Mouse (Mus musculus): ENCODE measurements around the gene Cradd.

Gene Cradd

DNA sequence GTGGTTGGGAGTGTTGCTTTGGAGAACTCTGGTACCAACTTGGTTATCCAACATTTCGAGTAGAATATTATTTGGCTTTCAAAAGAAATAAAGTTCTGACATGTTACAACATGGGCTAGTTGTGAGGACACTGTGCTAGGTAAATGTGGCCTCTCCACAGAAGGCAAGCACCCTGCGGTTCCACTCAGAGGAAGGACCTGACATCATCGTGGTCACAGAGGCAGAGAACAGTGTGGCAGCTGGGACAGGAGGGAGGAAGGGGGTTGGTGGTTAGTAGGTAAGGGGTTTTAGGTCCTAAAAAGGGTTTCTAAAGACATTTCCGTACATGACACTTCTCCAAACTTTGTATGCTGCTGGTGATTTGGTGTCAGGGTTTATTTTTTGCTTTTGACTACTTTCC, 145.1 kb downstream of the Cradd start:
- H3K4me3 ChIP-seq (replicated peaks; ENCODE audit: low read length), result no peak overlapping the region
- H3K9me3 ChIP-seq (ENCODE audit: low read length), result no peaks in the 10 kb centered on the region
- peaks cover 87% of the 10 kb centered on the region for H3K4me1 ChIP-seq (replicated peaks; ENCODE audit: low read depth, low read length)
- H3K27me3 ChIP-seq (ENCODE audit: insufficient read depth, low read length), result no peaks in the 10 kb centered on the region
- TF ChIP-seq NANOG (IDR thresholded peaks at IDR 0.05; ENCODE audit: borderline replicate concordance, low read length), result no peak
- TF ChIP-seq POU5F1 (IDR thresholded peaks at IDR 0.05; ENCODE audit: borderline replicate concordance, low read length), result no peak
- no peaks in the 10 kb centered on the region for H3K36me3 ChIP-seq (ENCODE audit: insufficient read depth, low read length)

DNA sequence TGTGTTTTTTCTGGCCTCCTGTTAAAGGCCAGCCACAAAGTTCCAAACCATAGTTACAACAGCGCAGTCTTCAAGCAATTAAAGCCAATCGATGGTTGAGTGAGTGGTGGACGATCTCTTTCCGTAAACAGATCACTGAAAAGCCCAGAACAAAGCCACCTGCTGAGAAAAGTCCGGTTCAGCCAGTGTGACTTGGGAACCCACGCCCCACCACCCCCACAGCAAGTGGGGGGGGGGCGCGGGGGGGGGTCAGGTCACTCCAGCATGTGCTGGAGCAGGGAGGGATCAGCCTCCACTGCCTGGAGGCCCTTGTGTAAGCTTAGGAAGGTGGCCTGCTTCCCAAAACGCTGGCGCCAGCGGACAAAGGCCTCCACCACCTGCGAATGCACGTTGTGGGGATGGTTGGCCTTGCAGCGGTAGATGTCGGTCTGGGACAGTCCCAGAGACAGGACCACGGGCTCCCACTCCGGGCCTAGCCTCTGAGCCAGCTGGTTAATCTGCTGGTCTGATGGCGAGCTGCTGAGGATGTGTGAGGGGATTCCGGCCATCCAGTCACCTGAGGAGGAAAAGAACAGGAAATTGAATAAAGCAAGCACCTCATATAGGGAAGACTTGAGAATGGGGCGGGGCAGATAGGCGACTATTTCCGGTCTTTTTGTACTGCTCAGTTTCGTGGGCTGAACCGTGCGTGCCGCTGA, 148.4 kb downstream of the Cradd start:
- peaks cover 79% of the 10 kb centered on the region for H3K4me1 ChIP-seq (replicated peaks; ENCODE audit: low read depth, low read length)
- no peaks in the 10 kb centered on the region for H3K36me3 ChIP-seq (ENCODE audit: insufficient read depth, low read length)
- H3K4me3 ChIP-seq (replicated peaks; ENCODE audit: low read length), result peak overlapping the region; percentile 64
- 0 out of 2 replicates have a peak, but pooled peaks cover 3% of the 10 kb centered on the region for H3K27me3 ChIP-seq (ENCODE audit: insufficient read depth, low read length)
- no peaks in the 10 kb centered on the region for H3K9me3 ChIP-seq (ENCODE audit: low read length)
- peak; percentile 97 for TF ChIP-seq NANOG (IDR thresholded peaks at IDR 0.05; ENCODE audit: borderline replicate concordance, low read length)
- no peak for TF ChIP-seq POU5F1 (IDR thresholded peaks at IDR 0.05; ENCODE audit: borderline replicate concordance, low read length)

DNA sequence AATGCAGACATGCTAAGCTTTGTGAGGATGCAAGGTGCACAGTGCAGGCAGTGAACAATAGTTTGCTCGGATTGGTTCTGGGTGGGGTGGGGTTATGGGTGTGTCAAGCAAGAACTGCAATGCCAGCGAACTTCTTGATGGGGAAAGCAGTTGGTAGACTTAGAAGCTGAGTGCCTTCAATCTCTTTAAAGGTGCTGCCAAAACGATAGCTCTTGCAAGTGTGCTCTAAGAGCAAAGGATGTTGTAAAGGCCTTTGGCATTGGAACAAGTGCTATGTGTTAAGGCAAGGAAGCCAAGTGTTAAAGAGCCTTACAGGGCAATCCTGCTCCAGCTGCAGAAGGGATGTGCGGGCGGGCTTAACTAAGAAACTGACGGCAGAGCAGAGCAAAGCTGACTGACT, 149.7 kb downstream of the Cradd start:
- H3K4me1 ChIP-seq (replicated peaks; ENCODE audit: low read depth, low read length), result peaks cover 68% of the 10 kb centered on the region
- no peaks in the 10 kb centered on the region for H3K9me3 ChIP-seq (ENCODE audit: low read length)
- H3K36me3 ChIP-seq (ENCODE audit: insufficient read depth, low read length), result no peaks in the 10 kb centered on the region
- TF ChIP-seq NANOG (IDR thresholded peaks at IDR 0.05; ENCODE audit: borderline replicate concordance, low read length), result no peak
- no peak for TF ChIP-seq CTCF (conservative IDR thresholded peaks at IDR 0.05; ENCODE audit: low read length)
- TF ChIP-seq POU5F1 (IDR thresholded peaks at IDR 0.05; ENCODE audit: borderline replicate concordance, low read length), result no peak
- H3K4me3 ChIP-seq (replicated peaks; ENCODE audit: low read length), result no peak overlapping the region; the same call in 1 of the 2 replicates
- 0 out of 2 replicates have a peak, but pooled peaks cover 3% of the 10 kb centered on the region for H3K27me3 ChIP-seq (ENCODE audit: insufficient read depth, low read length)

DNA sequence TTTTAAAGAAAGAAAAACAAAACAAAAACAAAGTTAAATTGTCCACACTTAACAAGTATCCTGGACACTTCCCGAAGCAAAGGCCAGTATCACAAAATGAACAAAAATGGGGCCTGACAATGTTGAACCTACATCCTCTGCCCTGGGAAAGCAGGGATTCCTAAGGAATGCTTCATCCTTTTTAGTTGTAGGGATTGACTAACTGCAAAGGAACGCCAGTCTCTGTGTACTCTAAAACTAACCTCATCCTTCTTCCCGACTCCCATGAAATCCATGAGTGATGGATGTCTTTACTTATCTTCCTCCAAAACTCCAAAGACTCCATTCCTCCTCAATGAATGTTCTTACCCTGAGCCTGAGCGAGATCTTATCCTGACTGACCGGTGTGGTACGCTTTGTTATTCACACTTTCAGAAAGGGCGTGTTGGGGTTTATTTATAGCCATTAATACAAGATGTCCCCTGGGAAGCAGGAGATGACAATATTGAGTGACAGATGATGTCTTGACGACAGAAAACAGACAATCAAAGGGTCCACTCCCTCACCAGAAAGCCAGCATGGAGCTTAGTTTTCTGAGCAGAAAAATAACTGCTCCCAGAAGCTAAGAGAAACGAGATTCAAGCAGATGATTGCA, 153.1 kb downstream of the Cradd start:
- peaks cover 38% of the 10 kb centered on the region for H3K4me1 ChIP-seq (replicated peaks; ENCODE audit: low read depth, low read length)
- H3K4me3 ChIP-seq (replicated peaks; ENCODE audit: low read length), result no peak overlapping the region
- peaks cover 2% of the 10 kb centered on the region; the same call in 1 of the 2 replicates for H3K9me3 ChIP-seq (ENCODE audit: low read length)
- no peak for TF ChIP-seq NANOG (IDR thresholded peaks at IDR 0.05; ENCODE audit: borderline replicate concordance, low read length)
- TF ChIP-seq CTCF (conservative IDR thresholded peaks at IDR 0.05; ENCODE audit: low read length), result no peak
- TF ChIP-seq POU5F1 (IDR thresholded peaks at IDR 0.05; ENCODE audit: borderline replicate concordance, low read length), result no peak
- 0 out of 2 replicates have a peak, but pooled peaks cover 3% of the 10 kb centered on the region for H3K27me3 ChIP-seq (ENCODE audit: insufficient read depth, low read length)
- no peaks in the 10 kb centered on the region for H3K36me3 ChIP-seq (ENCODE audit: insufficient read depth, low read length)

DNA sequence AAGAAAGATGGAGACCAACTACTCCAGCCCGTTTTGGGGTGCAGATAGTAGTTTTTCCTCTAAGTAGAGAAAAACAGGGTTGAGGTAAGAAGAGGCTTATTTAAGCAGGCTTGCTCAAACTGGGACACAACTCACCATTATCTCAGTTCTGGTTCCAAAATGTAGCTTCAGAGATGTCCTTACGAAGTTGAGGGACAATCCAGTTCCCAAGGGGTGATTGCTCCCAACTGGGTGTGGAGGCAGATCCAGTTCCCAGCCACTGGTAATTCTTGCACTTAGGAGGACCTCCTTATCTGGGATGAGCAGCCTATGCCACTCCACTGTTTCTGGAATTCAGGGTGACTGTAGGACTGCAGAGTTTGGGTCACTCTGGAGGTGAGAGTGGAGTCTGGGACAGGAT, 159.0 kb downstream of the Cradd start:
- peaks cover 18% of the 10 kb centered on the region for H3K4me1 ChIP-seq (replicated peaks; ENCODE audit: low read depth, low read length)
- TF ChIP-seq NANOG (IDR thresholded peaks at IDR 0.05; ENCODE audit: borderline replicate concordance, low read length) (no peak), POU5F1 (IDR thresholded peaks at IDR 0.05; ENCODE audit: borderline replicate concordance, low read length) (no peak), CTCF (conservative IDR thresholded peaks at IDR 0.05; ENCODE audit: low read length) (no peak)
- no peaks in the 10 kb centered on the region for H3K27me3 ChIP-seq (ENCODE audit: insufficient read depth, low read length)
- no peaks in the 10 kb centered on the region for H3K36me3 ChIP-seq (ENCODE audit: insufficient read depth, low read length)
- peaks cover 5% of the 10 kb centered on the region; the same call in 1 of the 2 replicates for H3K9me3 ChIP-seq (ENCODE audit: low read length)
- H3K4me3 ChIP-seq (replicated peaks; ENCODE audit: low read length), result no peak overlapping the region

DNA sequence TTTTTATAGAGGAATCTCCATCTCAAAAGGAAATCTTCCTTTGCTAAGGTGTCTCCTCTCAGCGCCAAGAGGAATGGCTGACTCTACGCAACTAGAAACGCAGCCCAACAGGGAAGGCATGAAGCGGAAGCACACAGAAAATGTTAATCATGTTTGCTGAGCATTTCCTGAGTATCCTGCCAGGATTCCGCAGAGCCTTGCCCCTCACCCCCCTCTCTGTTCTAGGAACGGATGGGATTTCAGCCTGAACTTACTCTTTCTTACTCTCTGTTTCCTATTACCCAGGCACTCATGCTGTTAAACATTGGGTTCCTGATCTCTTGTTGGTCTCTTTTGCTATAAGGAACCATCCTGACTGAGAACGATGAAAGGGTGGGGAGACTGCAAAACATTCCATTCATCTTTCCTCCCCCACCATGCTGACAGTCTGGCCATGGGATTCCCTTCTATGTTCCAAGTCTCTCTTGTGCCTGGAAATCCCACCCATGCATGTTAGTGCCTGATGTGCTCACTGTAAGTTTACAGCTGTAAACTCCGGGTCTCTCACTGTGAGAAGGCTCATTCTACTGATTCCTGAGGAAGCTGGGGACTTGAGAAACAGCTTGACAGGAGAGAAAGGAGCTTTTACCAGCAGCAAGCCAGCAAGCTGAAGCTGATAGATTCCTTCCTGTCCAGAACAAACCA, 161.1 kb downstream of the Cradd start:
- no peak for TF ChIP-seq POU5F1 (IDR thresholded peaks at IDR 0.05; ENCODE audit: borderline replicate concordance, low read length)
- TF ChIP-seq NANOG (IDR thresholded peaks at IDR 0.05; ENCODE audit: borderline replicate concordance, low read length), result no peak
- TF ChIP-seq CTCF (conservative IDR thresholded peaks at IDR 0.05; ENCODE audit: low read length), result no peak
- Histone ChIP-seq H3K4me1 (replicated peaks; ENCODE audit: low read depth, low read length) (peaks cover 18% of the 10 kb centered on the region), H3K4me3 (replicated peaks; ENCODE audit: low read length) (no peak overlapping the region), H3K27me3 (ENCODE audit: insufficient read depth, low read length) (no peaks in the 10 kb centered on the region), H3K36me3 (ENCODE audit: insufficient read depth, low read length) (no peaks in the 10 kb centered on the region), H3K9me3 (ENCODE audit: low read length) (peaks cover 5% of the 10 kb centered on the region; the same call in 1 of the 2 replicates)

DNA sequence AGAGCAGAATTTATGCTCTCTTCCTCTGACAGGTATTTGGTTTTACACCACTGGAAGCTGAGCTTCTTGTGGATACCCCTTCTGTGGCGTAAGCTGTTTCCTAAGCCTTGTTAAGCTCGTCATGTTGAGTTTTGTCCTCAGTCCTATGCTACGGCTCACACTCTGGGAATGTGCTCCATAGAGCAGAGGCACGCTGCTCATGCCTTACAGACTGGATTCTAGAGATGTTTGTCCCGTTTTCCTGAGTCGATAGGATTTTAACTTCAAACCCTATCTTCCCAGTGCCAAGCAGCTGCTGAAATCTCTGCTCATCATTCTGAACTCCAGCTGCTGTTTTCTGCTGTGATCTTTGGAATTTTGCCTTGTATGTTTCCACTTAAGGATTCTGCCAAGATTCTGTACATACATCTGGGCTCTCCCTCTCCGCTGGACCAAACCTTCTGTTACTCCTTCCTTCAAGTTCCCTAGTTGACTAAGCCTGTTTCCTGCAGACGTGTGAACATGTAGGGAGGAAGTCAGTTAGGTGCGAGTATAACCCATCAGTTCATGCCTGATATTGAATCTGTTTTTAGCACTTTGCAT, 164.2 kb downstream of the Cradd start:
- no peak for TF ChIP-seq POU5F1 (IDR thresholded peaks at IDR 0.05; ENCODE audit: borderline replicate concordance, low read length)
- no peak for TF ChIP-seq CTCF (conservative IDR thresholded peaks at IDR 0.05; ENCODE audit: low read length)
- TF ChIP-seq NANOG (IDR thresholded peaks at IDR 0.05; ENCODE audit: borderline replicate concordance, low read length), result no peak

DNA sequence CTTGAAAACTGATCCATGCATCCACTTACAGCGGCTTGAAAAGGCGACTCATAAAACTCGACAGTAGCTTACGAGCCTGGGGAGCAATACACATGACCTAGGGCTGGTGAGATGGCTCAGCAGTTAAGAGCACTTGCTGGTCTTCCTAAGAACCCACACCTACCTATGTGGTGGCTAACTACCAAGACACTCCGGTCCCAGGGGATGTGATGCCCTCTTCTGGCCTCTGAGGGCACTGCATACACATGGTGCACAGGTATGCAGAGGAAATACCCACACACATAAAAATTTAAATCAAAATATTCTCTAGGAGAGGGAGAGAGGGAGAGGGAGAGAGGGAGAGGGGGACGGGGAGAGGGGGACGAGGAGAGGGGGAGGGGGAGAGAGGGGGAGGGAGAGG, 167.5 kb downstream of the Cradd start:
- no peak overlapping the region for H3K4me3 ChIP-seq (replicated peaks; ENCODE audit: low read length)
- H3K4me1 ChIP-seq (replicated peaks; ENCODE audit: low read depth, low read length), result peaks cover 14% of the 10 kb centered on the region
- no peaks in the 10 kb centered on the region for H3K27me3 ChIP-seq (ENCODE audit: insufficient read depth, low read length)
- H3K36me3 ChIP-seq (ENCODE audit: insufficient read depth, low read length), result no peaks in the 10 kb centered on the region
- no peaks in the 10 kb centered on the region for H3K9me3 ChIP-seq (ENCODE audit: low read length)
- TF ChIP-seq CTCF (conservative IDR thresholded peaks at IDR 0.05; ENCODE audit: low read length) (peak; percentile 76), NANOG (IDR thresholded peaks at IDR 0.05; ENCODE audit: borderline replicate concordance, low read length) (no peak), POU5F1 (IDR thresholded peaks at IDR 0.05; ENCODE audit: borderline replicate concordance, low read length) (no peak)

More for the DNA sequence above, 164.2 kb downstream of the Cradd start:
- H3K4me1 ChIP-seq (replicated peaks; ENCODE audit: low read depth, low read length), result peaks cover 28% of the 10 kb centered on the region
- no peaks in the 10 kb centered on the region for H3K36me3 ChIP-seq (ENCODE audit: insufficient read depth, low read length)
- H3K9me3 ChIP-seq (ENCODE audit: low read length), result no peaks in the 10 kb centered on the region
- H3K27me3 ChIP-seq (ENCODE audit: insufficient read depth, low read length), result no peaks in the 10 kb centered on the region
- H3K4me3 ChIP-seq (replicated peaks; ENCODE audit: low read length), result no peak overlapping the region

Data from E14TG2a.4 (cell line).